Comparison of ENCODE assay signal across 8 mouse cellular contexts in the genomic region with DNA sequence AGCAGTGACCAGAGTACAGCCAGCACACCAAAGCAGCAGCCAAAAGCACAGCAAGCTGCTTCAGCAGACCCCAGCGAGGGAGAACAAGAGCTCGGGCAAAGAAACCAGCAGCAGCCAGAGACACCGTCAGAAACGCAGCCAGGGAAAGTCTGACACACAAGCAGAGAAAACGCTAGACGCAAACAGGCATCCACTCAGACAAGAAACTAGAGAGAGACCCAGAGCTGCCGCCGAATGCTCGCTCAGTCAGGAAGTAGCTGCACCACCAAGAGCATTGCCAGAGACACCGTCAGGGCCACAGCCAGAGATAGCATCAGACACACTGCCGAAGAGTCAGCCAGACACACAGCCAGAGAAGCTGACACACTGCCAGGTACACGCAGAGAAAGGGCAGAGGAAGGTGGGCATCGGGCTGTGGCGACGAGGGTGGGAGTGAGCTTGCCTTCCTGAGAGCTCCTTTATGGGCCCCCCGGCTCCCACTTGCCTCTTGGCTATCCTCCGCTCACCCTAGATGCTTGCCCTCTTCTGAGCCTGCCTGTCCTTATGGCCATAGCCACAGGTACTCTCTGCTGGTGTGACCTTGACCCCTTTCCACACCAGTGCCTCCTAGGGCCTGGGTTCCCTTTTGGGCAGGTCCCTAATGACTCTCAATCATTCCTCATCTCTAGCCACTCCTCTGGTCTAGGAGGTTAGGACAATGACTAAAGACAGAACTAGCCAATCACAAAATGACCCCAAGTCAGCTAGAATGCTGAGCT. TPM values are rescaled to one million over a fixed set of nuclear protein-coding genes. Genes with fewer than 3 reads are reported as not detected.
A peak's percentile ranks its signal among the peaks of the same experiment; 100 is the strongest.
DNase-seq lines count a peak whose midpoint lies in the region; ATAC-seq lines count a peak whose summit lies in the region.

No protein-coding gene starts in this region.

- H3K4me3 ChIP-seq in heart, embryonic 15.5 days, result no peak overlapping the region
- H3K4me3 ChIP-seq in hindbrain, embryonic 16.5 days (ENCODE audit: low read length), result no peak overlapping the region

- DNase-seq in heart, postnatal 25 days (ENCODE audit: low spot score), result no peak
- DNase-seq in ZHBTc4 (ENCODE audit: low read depth, low spot score), result peak; percentile 46
- peak; percentile 77 to 78 for DNase-seq in cerebellum, postnatal 10 days
- no peak for DNase-seq in natural killer cell, adult 2 months (ENCODE audit: low spot score in 2 of 2)
- no peak for DNase-seq in right cerebral cortex, postnatal 25 days
- no peak for DNase-seq in gastrocnemius, postnatal 4 days (ENCODE audit: low spot score in 2 of 2)

- H3K36me3 ChIP-seq in heart, embryonic 15.5 days, result no peaks in the 10 kb centered on the region
- H3K36me3 ChIP-seq in hindbrain, embryonic 16.5 days (ENCODE audit: control insufficient read depth, insufficient read depth, low read length), result no peaks in the 10 kb centered on the region

- intact Hi-C loops in heart, postnatal 25 days (cut with DNase I), result no loop called here

- H3K27ac ChIP-seq in heart, embryonic 15.5 days, result peak overlapping the region; percentile 31; the same call in 1 of the 2 replicates
- peak overlapping the region; percentile 49 for H3K27ac ChIP-seq in hindbrain, embryonic 16.5 days (ENCODE audit: low read depth, low read length)

- H3K27me3 ChIP-seq in heart, embryonic 15.5 days, result peaks cover 29% of the 10 kb centered on the region
- no peaks in the 10 kb centered on the region for H3K27me3 ChIP-seq in hindbrain, embryonic 16.5 days (replicated peaks; ENCODE audit: control insufficient read depth, insufficient read depth, low read length)

- no peak overlapping the region for H3K9ac ChIP-seq in heart, embryonic 15.5 days
- H3K9ac ChIP-seq in hindbrain, embryonic 16.5 days (ENCODE audit: low read depth, low read length), result 0 out of 2 replicates have a peak overlapping the region, but pooled peaks have one; percentile 29

- H3K9me3 ChIP-seq in heart, embryonic 15.5 days (replicated peaks), result no peaks in the 10 kb centered on the region
- H3K9me3 ChIP-seq in hindbrain, embryonic 16.5 days (ENCODE audit: control insufficient read depth, low read length), result no peaks in the 10 kb centered on the region

- peaks cover 67% of the 10 kb centered on the region for H3K4me1 ChIP-seq in heart, embryonic 15.5 days (replicated peaks)
- peaks cover 60% of the 10 kb centered on the region for H3K4me1 ChIP-seq in hindbrain, embryonic 16.5 days (ENCODE audit: control insufficient read depth, insufficient read depth, low read depth, low read length)

- 37% methylated on average over 17 of the region's 17 CpGs for WGBS in heart, embryonic 15.5 days
- WGBS in hindbrain, embryonic 16.5 days, result 47% methylated on average over 17 of the region's 17 CpGs

- H3K4me2 ChIP-seq in heart, embryonic 15.5 days, result no peak overlapping the region
- no peak overlapping the region for H3K4me2 ChIP-seq in hindbrain, embryonic 16.5 days (ENCODE audit: low read length)

- no peak for ATAC-seq in heart, embryonic 15.5 days (replicated peaks; ENCODE audit: insufficient number of reproducible peaks, insufficient read depth, low FRiP score, low read depth)
- ATAC-seq in hindbrain, embryonic 16.5 days, result no peak

RNA-seq across cellular contexts. Expression of a gene that starts 20.5 kb away (rescaled TPM):
- polyA plus RNA-seq in heart, embryonic 15.5 days (2015; fragmentation: Nextera tagmentation; extraction: Ambion mirVana), result 2.0 and 3.9 TPM in 2 replicates
- total RNA-seq in heart, postnatal 25 days (2021), result 1 to 10 TPM; 4.2 to 5.1 TPM
- polyA plus RNA-seq in hindbrain, embryonic 16.5 days (2015; fragmentation: Nextera tagmentation; extraction: Ambion mirVana), result 22.5 and 29.5 TPM in 2 replicates
- 10 to 100 TPM; 40.8 to 41.9 TPM for total RNA-seq in gastrocnemius, postnatal 4 days (2021)

RNA-seq across cellular contexts. Expression of a gene that starts 23.4 kb away (rescaled TPM):
- polyA plus RNA-seq in heart, embryonic 15.5 days (2015; fragmentation: Nextera tagmentation; extraction: Ambion mirVana), result 130 and 164 TPM in 2 replicates
- 10 to 100 TPM; 74.2 to 87.4 TPM for total RNA-seq in heart, postnatal 25 days (2021)
- polyA plus RNA-seq in hindbrain, embryonic 16.5 days (2015; fragmentation: Nextera tagmentation; extraction: Ambion mirVana), result 46.4 and 46.6 TPM in 2 replicates
- total RNA-seq in gastrocnemius, postnatal 4 days (2021), result 100 to 1,000 TPM in 1 of 2 experiments, 10 to 100 TPM in 1; 85.8 to 111 TPM

RNA-seq across cellular contexts. Expression of a gene that starts 36.3 kb away (rescaled TPM):
- polyA plus RNA-seq in heart, embryonic 15.5 days (2015; fragmentation: Nextera tagmentation; extraction: Ambion mirVana), result 3.3 and 5.8 TPM in 2 replicates
- total RNA-seq in heart, postnatal 25 days (2021), result 1 to 10 TPM; 8.0 to 8.8 TPM
- polyA plus RNA-seq in hindbrain, embryonic 16.5 days (2015; fragmentation: Nextera tagmentation; extraction: Ambion mirVana), result 115 and 117 TPM in 2 replicates
- 10 to 100 TPM; 29.0 to 37.6 TPM for total RNA-seq in gastrocnemius, postnatal 4 days (2021)

RNA-seq across cellular contexts. Expression of a gene that starts 36.9 kb away (rescaled TPM):
- polyA plus RNA-seq in heart, embryonic 15.5 days (2015; fragmentation: Nextera tagmentation; extraction: Ambion mirVana), result 42.7 and 47.4 TPM in 2 replicates
- total RNA-seq in heart, postnatal 25 days (2021), result 10 to 100 TPM; 30.5 to 32.0 TPM
- polyA plus RNA-seq in hindbrain, embryonic 16.5 days (2015; fragmentation: Nextera tagmentation; extraction: Ambion mirVana), result 63.6 and 65.2 TPM in 2 replicates
- 10 to 100 TPM; 36.8 to 40.5 TPM for total RNA-seq in gastrocnemius, postnatal 4 days (2021)

RNA-seq across cellular contexts. Expression of a gene that starts 46.5 kb away (rescaled TPM):
- polyA plus RNA-seq in heart, embryonic 15.5 days (2015; fragmentation: Nextera tagmentation; extraction: Ambion mirVana), result 122 and 125 TPM in 2 replicates
- total RNA-seq in heart, postnatal 25 days (2021), result 10 to 100 TPM; 74.8 to 79.9 TPM
- polyA plus RNA-seq in hindbrain, embryonic 16.5 days (2015; fragmentation: Nextera tagmentation; extraction: Ambion mirVana), result 309 and 323 TPM in 2 replicates
- total RNA-seq in gastrocnemius, postnatal 4 days (2021), result 10 to 100 TPM; 49.8 to 52.9 TPM

Comparison
In these comparisons a context has a peak if more than half of its experiments do, and no peak if none do; other contexts are left out.
1. DNase-seq: peak in ZHBTc4 (single experiment) and cerebellum, postnatal 10 days (2 of 2); none in heart, postnatal 25 days (single experiment), natural killer cell, adult 2 months (0 of 2), right cerebral cortex, postnatal 25 days (single experiment) and gastrocnemius, postnatal 4 days (0 of 2).
2. RNA of a gene that starts 20.5 kb away (total RNA-seq): 40.8 to 41.9 TPM in gastrocnemius, postnatal 4 days; 4.2 to 5.1 TPM in heart, postnatal 25 days; every median in the first group is over 4 times any median in the second.